Mouse (Mus musculus) ovary, postnatal 10 days (tissue): ENCODE measurements at regions not wholly inside any gene's neighbourhood (a gene's known extent, or its start where the extent isn't known, plus 50 kb on each side); places are given as distances from the start of the nearest gene placed in this dataset.

Experiments used
- DNase-seq: peaks from one replicate; pipeline ENCODE4 v3.0.0; 2022; ENCODE audit warnings: low spot score

- no peak for DNase-seq
Measured at GRCm38 (mm10) chr5:119487184-119487583, 183.3 kb upstream of the Tbx3 start.

GRCm38 (mm10) chr5:119497501-119497900 lies 173.0 kb upstream of the Tbx3 start:
- no peak for DNase-seq

GRCm38 (mm10) chr5:119498431-119498830 lies 172.0 kb upstream of the Tbx3 start:
- DNase-seq, result no peak

GRCm38 (mm10) chr5:119507709-119508108 lies 162.8 kb upstream of the Tbx3 start:
- no peak for DNase-seq

GRCm38 (mm10) chr5:119518506-119519252 lies 151.8 kb upstream of the Tbx3 start:
- DNase-seq, result no peak

- DNase-seq, result no peak
Measured at GRCm38 (mm10) chr5:119524171-119524570, 146.3 kb upstream of the Tbx3 start.

- no peak for DNase-seq
Measured at GRCm38 (mm10) chr5:119525960-119526359, 144.5 kb upstream of the Tbx3 start.

- no peak for DNase-seq
Measured at GRCm38 (mm10) chr5:119530009-119530408, 140.5 kb upstream of the Tbx3 start.

GRCm38 (mm10) chr5:119534946-119535345 lies 135.5 kb upstream of the Tbx3 start:
- DNase-seq, result no peak

- DNase-seq, result no peak
Measured at GRCm38 (mm10) chr5:119542836-119543235, 127.6 kb upstream of the Tbx3 start.

GRCm38 (mm10) chr5:119543716-119544115 lies 126.8 kb upstream of the Tbx3 start:
- DNase-seq, result no peak

GRCm38 (mm10) chr5:119544681-119545080 lies 125.8 kb upstream of the Tbx3 start:
- DNase-seq, result no peak

GRCm38 (mm10) chr5:119547070-119547469 lies 123.4 kb upstream of the Tbx3 start:
- DNase-seq, result no peak

- no peak for DNase-seq
Measured at GRCm38 (mm10) chr5:119550916-119551315, 119.6 kb upstream of the Tbx3 start.

- DNase-seq, result no peak
Measured at GRCm38 (mm10) chr5:119553469-119553868, 117.0 kb upstream of the Tbx3 start.

GRCm38 (mm10) chr5:119557071-119557470 lies 113.4 kb upstream of the Tbx3 start:
- no peak for DNase-seq

GRCm38 (mm10) chr5:119559696-119560095 lies 110.8 kb upstream of the Tbx3 start:
- DNase-seq, result no peak

GRCm38 (mm10) chr5:119560392-119560791 lies 110.1 kb upstream of the Tbx3 start:
- no peak for DNase-seq

- no peak for DNase-seq
Measured at GRCm38 (mm10) chr5:119561531-119561930, 108.9 kb upstream of the Tbx3 start.

- no peak for DNase-seq
Measured at GRCm38 (mm10) chr5:119563510-119564351, 106.7 kb upstream of the Tbx3 start.

- DNase-seq, result no peak
Measured at GRCm38 (mm10) chr5:119567639-119568038, 102.8 kb upstream of the Tbx3 start.

- DNase-seq, result no peak
Measured at GRCm38 (mm10) chr5:119570054-119570453, 100.4 kb upstream of the Tbx3 start.

GRCm38 (mm10) chr5:119571644-119572043 lies 98.8 kb upstream of the Tbx3 start:
- no peak for DNase-seq
